Mouse (Mus musculus) megakaryocyte progenitor cell, adult 5-6 weeks (primary cell): ENCODE results near the gene Gm49369. TPM values are rescaled to one million over a fixed set of nuclear protein-coding genes. Genes with fewer than 3 reads are reported as not detected.

ENCODE experiments used
- ATAC-seq: replicated peaks from 2 replicates; pipeline ENCODE4 v1.8.0; 2016; ENCODE audit warnings: mild to moderate bottlenecking, moderate TSS enrichment, inconsistent platforms; ENCODE audit not compliant: poor library complexity
- total RNA-seq, 2 experiments: library from RNA; stranded (forward) in 1 of 2; stranded (reverse) in 1 of 2; fragments of 157-497, 149-512 nt in 1 of 2; fragments of 200-1000 nt in 1 of 2; gene quantifications; 2 replicates each; pipeline versions ENCODE4 v1.2.3 to v1.2.4; 2015 to 2017

Gene Gm49369
- total RNA-seq, 2 experiments from 2014 or later, result 25.2 TPM; not detected in 1

GRCm38 (mm10) chr7:142373039-142373438 is 9.4 kb downstream of the Gm49369 start:
- ATAC-seq, result no peak

- ATAC-seq, result peak; percentile 22; the same call in 1 of the 2 replicates
These were observed 10.5 kb downstream of the Gm49369 start for GRCm38 (mm10) chr7:142371768-142372661.

- ATAC-seq, result peak; percentile 36
These were observed 11.1 kb downstream of the Gm49369 start for GRCm38 (mm10) chr7:142371398-142371767.

GRCm38 (mm10) chr7:142370937-142371336 is 11.5 kb downstream of the Gm49369 start:
- ATAC-seq, result peak; percentile 2; the same call in 1 of the 2 replicates

- ATAC-seq, result no peak
These were observed 12.6 kb downstream of the Gm49369 start for GRCm38 (mm10) chr7:142369820-142370219.

GRCm38 (mm10) chr7:142368856-142369255 is 13.6 kb downstream of the Gm49369 start:
- no peak for ATAC-seq

GRCm38 (mm10) chr7:142363107-142363506 is 19.4 kb downstream of the Gm49369 start:
- no peak for ATAC-seq

- peak; percentile 45; the same call in 1 of the 2 replicates for ATAC-seq
These were observed 21.7 kb downstream of the Gm49369 start for GRCm38 (mm10) chr7:142360743-142361142.

- no peak for ATAC-seq
These were observed 23.3 kb downstream of the Gm49369 start for GRCm38 (mm10) chr7:142359129-142359528.

GRCm38 (mm10) chr7:142357566-142357965 is 24.9 kb downstream of the Gm49369 start:
- no peak for ATAC-seq

- ATAC-seq, result peak; percentile 52
These were observed 27.7 kb downstream of the Gm49369 start for GRCm38 (mm10) chr7:142354661-142355233.

- ATAC-seq, result peak; percentile 69
These were observed 28.6 kb downstream of the Gm49369 start for GRCm38 (mm10) chr7:142353854-142354253.

- peak; percentile 58 for ATAC-seq
These were observed 30.9 kb downstream of the Gm49369 start for GRCm38 (mm10) chr7:142351569-142351968.

- peak; percentile 21; the same call in 1 of the 2 replicates for ATAC-seq
These were observed 33.0 kb downstream of the Gm49369 start for GRCm38 (mm10) chr7:142349308-142349961.

- ATAC-seq, result peak; percentile 29
These were observed 34.9 kb downstream of the Gm49369 start for GRCm38 (mm10) chr7:142347542-142347941.

GRCm38 (mm10) chr7:142342247-142342640 is 40.2 kb downstream of the Gm49369 start:
- peak; percentile 33 for ATAC-seq

GRCm38 (mm10) chr7:142341564-142342246 is 40.8 kb downstream of the Gm49369 start:
- 0 out of 2 replicates have a peak, but pooled peaks have one; percentile 1 for ATAC-seq

GRCm38 (mm10) chr7:142340269-142340970 is 42.0 kb downstream of the Gm49369 start:
- peak; percentile 91 for ATAC-seq

GRCm38 (mm10) chr7:142335151-142335550 is 47.3 kb downstream of the Gm49369 start:
- ATAC-seq, result no peak

GRCm38 (mm10) chr7:142334246-142334645 is 48.2 kb downstream of the Gm49369 start:
- ATAC-seq, result peak; percentile 90
